Mouse (Mus musculus): ENCODE data around the gene Dcst2. TPM values are rescaled to one million over a fixed set of nuclear protein-coding genes. Genes with fewer than 3 reads are reported as not detected.

The Dcst2 gene
- polyA plus RNA-seq, 1 experiment = not detected

DNA sequence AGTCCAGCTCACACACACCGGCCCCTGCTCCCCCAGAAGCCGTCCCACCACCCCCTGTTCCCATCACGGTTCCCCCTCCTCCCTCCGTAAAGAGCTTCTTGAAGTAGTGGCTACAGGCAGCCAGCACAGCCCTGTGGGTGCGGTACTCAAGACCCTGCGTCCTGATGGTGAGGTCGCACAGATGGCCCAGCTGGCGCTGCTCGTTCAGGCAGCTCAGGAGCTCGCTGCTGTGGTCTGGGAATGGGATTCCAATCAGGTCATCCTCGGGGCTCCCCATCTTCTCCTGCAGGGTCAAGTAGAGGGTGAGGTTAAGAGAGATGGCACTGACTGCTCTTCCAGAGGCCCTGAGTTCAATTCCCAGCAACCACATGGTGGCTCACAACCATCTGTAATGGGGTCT lies 19.5 kb downstream of the Dcst2 start:
- Histone ChIP-seq H3K4me3 (replicated peaks) (no peak overlapping the region), H3K4me1 (ENCODE audit: control insufficient read depth) (peaks cover 13% of the 10 kb centered on the region), H3K36me3 (ENCODE audit: control insufficient read depth) (peaks cover 14% of the 10 kb centered on the region), H3K9me3 (ENCODE audit: control insufficient read depth, low read length) (no peaks in the 10 kb centered on the region), H3K27me3 (ENCODE audit: control insufficient read depth) (no peaks in the 10 kb centered on the region)
- TF ChIP-seq GATA1 (IDR thresholded peaks at IDR 0.05; ENCODE audit: low read length) (no peak), TAL1 (IDR thresholded peaks at IDR 0.05; ENCODE audit: low read length) (no peak)

DNA sequence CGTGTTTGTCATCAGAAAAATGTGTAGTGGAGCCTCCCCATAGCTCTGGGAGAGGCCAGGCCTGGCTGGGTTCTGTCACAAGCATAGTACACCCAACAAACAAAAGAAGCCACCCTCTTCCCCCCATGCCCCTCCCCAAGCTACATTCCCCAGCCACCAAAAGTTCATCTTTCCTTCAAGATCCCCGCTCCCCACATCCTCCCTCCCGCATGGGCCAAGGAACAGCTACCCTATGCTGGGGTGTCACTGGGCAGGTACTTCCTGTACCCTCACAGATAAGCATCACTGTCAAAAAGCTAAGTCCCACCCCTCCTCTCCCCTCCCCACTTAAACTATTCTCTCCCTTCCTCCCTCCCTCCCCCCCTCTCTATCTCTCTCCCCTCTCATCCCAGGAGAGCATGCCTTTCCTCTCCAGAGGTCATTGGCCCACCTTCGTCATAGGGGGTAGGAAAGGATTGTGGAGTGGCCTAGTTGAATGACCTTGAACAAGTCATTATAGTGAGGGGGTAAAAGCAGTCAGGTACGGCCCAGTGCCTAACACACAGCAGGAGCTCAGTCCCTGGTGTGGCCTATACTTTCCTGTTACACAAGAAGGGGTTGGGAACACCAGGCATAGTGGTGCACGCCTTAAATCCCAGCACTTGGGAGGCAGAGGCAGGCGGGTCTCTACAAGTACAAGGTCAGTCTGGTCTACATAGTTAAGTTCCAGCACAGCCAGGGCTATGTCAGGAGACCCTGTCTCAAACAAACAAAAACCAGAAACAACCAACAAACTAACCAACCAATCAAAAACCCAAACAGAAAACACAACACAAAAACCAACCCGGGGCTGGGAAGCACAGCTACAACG lies 20.5 kb downstream of the Dcst2 start:
- Histone ChIP-seq H3K36me3 (ENCODE audit: control insufficient read depth) (peaks cover 14% of the 10 kb centered on the region), H3K4me1 (ENCODE audit: control insufficient read depth) (peaks cover 14% of the 10 kb centered on the region), H3K4me3 (replicated peaks) (no peak overlapping the region), H3K27me3 (ENCODE audit: control insufficient read depth) (no peaks in the 10 kb centered on the region), H3K9me3 (ENCODE audit: control insufficient read depth, low read length) (no peaks in the 10 kb centered on the region)
- TF ChIP-seq GATA1 (IDR thresholded peaks at IDR 0.05; ENCODE audit: low read length) = no peak
- no peak for TF ChIP-seq TAL1 (IDR thresholded peaks at IDR 0.05; ENCODE audit: low read length)

DNA sequence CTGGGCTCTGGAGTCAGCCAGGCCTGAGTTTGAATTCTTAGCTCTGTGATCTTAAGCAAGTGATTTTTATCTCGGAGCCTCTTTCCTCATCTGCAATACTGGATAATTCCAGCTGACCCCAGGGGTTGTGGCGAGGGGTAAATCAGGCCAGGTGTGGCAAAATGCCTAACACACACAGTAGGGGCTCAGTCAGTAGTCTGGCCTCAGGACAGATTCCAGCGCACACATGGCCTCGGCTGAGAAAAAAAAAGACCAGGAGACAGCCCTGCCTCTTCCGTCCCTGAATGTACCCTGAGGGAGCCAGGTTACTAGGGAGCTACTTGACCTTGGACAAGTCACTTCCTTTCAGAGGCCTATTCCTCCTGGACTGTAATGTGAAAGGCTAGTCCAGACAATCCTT lies 21.2 kb downstream of the Dcst2 start:
- peaks cover 14% of the 10 kb centered on the region for H3K36me3 ChIP-seq (ENCODE audit: control insufficient read depth)
- H3K4me3 ChIP-seq (replicated peaks) = no peak overlapping the region
- no peaks in the 10 kb centered on the region for H3K9me3 ChIP-seq (ENCODE audit: control insufficient read depth, low read length)
- no peaks in the 10 kb centered on the region for H3K27me3 ChIP-seq (ENCODE audit: control insufficient read depth)
- peaks cover 19% of the 10 kb centered on the region for H3K4me1 ChIP-seq (ENCODE audit: control insufficient read depth)
- TF ChIP-seq TAL1 (IDR thresholded peaks at IDR 0.05; ENCODE audit: low read length) (no peak), GATA1 (IDR thresholded peaks at IDR 0.05; ENCODE audit: low read length) (no peak)

DNA sequence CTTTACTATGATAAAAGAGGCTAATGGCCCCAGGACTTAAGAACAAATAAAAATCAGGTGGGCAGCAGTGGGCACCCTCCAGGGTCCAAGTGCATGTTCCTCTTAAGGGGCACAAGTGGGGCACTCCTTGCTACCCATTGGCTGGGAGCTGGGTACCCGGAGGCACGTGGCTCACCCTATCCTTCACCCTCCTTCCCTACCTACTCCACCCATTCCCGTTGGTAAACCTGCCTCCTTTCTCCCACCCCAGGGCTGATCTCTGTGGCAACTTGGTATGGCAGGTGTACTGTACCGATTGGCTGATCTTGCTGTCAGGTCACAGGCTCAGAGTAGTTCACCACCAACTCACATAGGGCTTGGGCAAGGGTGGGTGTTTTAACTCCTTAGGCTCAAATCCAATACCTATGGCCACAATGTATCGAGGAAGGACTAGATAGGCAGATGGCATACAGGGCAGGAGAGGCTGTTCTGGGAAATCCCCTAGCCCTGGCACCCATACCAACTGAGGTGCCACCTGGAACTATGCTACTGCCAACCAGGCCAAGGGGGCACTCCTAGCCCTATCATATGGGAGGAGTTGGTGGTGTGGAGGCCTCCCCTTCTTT lies 22.0 kb downstream of the Dcst2 start:
- Histone ChIP-seq H3K4me3 (replicated peaks) (no peak overlapping the region), H3K27me3 (ENCODE audit: control insufficient read depth) (no peaks in the 10 kb centered on the region), H3K36me3 (ENCODE audit: control insufficient read depth) (peaks cover 14% of the 10 kb centered on the region), H3K9me3 (ENCODE audit: control insufficient read depth, low read length) (no peaks in the 10 kb centered on the region), H3K4me1 (ENCODE audit: control insufficient read depth) (peaks cover 19% of the 10 kb centered on the region)
- TF ChIP-seq GATA1 (IDR thresholded peaks at IDR 0.05; ENCODE audit: low read length) (no peak), TAL1 (IDR thresholded peaks at IDR 0.05; ENCODE audit: low read length) (no peak)

DNA sequence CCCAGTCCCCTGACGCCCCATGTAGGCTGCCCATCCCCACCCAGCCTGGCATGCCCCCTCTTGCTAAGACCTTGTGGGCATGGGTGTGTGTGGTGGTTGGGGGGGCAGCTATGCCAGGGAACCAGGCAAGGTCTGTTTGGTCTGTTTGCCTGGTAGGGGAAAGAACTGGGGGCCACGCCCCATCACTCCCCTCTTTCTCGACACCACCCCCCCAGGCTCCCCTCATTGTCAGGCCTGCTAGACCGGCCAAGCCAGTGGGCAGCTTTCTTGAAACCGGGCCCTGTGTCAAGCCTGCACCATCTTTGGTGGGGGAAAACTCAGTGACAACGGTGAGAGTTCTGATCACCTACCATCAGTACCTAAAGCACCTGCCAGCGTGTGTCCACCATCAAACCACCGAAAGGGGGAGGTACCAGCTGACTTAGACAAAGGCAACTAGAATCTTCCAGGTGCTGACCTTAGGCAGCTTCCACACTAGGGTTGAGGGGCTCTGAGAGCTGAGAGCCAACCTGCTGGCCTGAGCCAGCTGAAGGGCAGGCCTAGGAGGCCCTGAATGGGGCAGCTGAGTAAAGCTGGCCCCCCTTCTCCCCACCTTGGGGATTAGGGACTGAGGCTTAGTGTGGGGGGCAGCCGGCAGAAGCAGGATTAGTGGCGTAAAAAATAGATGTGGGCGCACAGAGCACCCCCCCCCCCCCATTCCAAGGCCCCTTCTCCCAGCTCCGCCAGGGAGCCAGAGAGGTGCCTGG lies 22.7 kb downstream of the Dcst2 start:
- Histone ChIP-seq H3K9me3 (ENCODE audit: control insufficient read depth, low read length) (no peaks in the 10 kb centered on the region), H3K36me3 (ENCODE audit: control insufficient read depth) (peaks cover 12% of the 10 kb centered on the region), H3K4me3 (replicated peaks) (no peak overlapping the region), H3K27me3 (ENCODE audit: control insufficient read depth) (no peaks in the 10 kb centered on the region), H3K4me1 (ENCODE audit: control insufficient read depth) (peaks cover 19% of the 10 kb centered on the region)
- TF ChIP-seq TAL1 (IDR thresholded peaks at IDR 0.05; ENCODE audit: low read length) = no peak
- TF ChIP-seq GATA1 (IDR thresholded peaks at IDR 0.05; ENCODE audit: low read length) = no peak

DNA sequence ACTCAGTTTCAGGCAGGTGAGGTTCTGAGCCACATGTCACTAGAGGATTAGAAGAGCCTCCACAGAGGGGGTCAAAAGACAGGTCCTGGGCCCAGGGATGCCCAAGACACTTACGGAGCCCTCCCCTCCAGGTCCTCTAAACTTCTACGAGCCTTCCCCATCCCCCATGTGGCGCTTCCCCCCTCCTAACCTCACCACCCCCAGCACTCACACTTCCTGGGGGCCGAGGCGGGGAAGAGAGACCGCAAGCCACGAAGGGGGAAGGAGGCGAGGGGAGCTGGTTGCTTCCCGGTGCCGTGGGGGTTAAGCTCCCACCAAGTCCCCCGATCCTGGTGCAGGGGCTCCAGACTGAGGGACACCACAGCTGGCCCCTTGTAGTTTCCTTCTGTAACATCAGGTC lies 23.7 kb downstream of the Dcst2 start:
- Histone ChIP-seq H3K4me3 (replicated peaks) (no peak overlapping the region), H3K9me3 (ENCODE audit: control insufficient read depth, low read length) (no peaks in the 10 kb centered on the region), H3K36me3 (ENCODE audit: control insufficient read depth) (peaks cover 4% of the 10 kb centered on the region; the same call in 1 of the 2 replicates), H3K4me1 (ENCODE audit: control insufficient read depth) (peaks cover 21% of the 10 kb centered on the region), H3K27me3 (ENCODE audit: control insufficient read depth) (peaks cover 5% of the 10 kb centered on the region; the same call in 1 of the 2 replicates)
- no peak for TF ChIP-seq GATA1 (IDR thresholded peaks at IDR 0.05; ENCODE audit: low read length)
- no peak for TF ChIP-seq TAL1 (IDR thresholded peaks at IDR 0.05; ENCODE audit: low read length)

DNA sequence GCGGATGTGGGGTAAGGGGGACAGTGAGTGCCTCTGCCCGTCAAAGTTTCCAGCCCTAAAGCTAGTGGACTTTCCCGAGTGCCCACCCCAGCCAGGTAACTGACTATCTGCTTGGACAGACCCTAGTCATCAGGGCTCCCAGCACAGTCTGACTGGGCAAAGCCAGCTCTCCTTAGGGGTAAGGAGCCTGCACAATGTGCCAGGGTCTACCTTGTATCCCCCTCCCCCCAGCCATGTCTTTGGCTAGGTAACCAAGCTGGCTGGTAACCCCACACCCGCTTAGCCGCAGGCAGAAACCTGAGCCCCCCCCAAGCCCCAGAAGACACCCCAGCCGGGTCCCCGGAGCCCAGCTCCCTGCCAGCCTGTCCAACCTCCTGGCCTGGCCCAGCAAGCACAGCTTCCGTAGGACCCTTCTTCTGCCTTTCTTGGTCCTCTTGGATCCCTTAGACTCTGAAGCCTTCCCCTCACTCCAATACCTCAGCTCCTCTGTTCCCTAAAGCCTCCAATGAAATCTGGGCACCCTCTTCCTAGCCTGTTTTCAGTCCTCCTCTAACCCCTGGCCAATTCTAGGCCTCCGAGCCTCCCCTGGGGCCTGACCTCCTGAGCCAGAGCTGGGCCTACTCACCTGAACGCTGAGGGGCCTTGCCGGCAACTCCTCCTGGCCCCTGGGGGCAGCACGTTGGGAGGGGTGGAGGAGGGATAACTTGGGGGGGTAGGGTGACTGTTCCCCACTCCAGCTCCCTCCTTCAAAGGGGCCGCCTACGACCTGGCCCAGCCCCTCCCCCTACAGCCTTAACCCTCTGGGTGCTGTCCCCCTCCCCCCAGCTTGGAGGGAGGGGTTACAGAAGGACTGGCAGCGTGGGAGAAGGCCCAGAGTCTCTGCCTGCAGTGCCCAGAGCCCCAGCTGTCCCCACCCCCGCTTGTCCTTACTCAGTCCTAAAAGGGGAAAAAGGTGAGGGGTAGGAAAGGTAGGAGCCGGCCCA lies 25.0 kb downstream of the Dcst2 start:
- H3K4me1 ChIP-seq (ENCODE audit: control insufficient read depth) = peaks cover 25% of the 10 kb centered on the region
- H3K4me3 ChIP-seq (replicated peaks) = no peak overlapping the region

DNA sequence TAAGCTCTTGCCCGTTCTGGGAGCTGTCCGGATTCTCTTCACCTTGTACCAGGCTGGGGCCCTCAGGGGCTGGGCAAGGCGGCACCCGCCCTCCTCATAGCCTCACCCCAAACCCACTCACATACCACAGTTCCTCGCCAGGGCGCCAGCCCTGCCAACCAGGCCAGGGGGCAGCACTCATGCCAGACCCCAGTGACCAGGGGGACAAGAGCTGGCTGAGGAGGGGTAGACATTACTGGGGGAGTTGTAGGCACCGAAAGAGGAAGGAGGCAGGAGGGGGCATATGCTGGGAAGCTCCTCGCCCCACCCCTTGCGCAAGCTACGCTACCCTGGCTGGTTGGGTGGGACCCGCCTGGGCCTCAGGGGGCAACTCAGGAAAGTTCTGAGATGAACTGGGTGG lies 25.9 kb downstream of the Dcst2 start:
- no peaks in the 10 kb centered on the region for H3K9me3 ChIP-seq (ENCODE audit: control insufficient read depth, low read length)
- H3K4me1 ChIP-seq (ENCODE audit: control insufficient read depth) = peaks cover 34% of the 10 kb centered on the region
- no peaks in the 10 kb centered on the region; the same call in 1 of the 2 replicates for H3K36me3 ChIP-seq (ENCODE audit: control insufficient read depth)
- TF ChIP-seq GATA1 (IDR thresholded peaks at IDR 0.05; ENCODE audit: low read length) (no peak), TAL1 (IDR thresholded peaks at IDR 0.05; ENCODE audit: low read length) (no peak)
- peaks cover 25% of the 10 kb centered on the region for H3K27me3 ChIP-seq (ENCODE audit: control insufficient read depth)
- no peak overlapping the region for H3K4me3 ChIP-seq (replicated peaks)

More for the DNA sequence above, 25.0 kb downstream of the Dcst2 start:
- no peaks in the 10 kb centered on the region; the same call in 1 of the 2 replicates for H3K36me3 ChIP-seq (ENCODE audit: control insufficient read depth)
- TF ChIP-seq TAL1 (IDR thresholded peaks at IDR 0.05; ENCODE audit: low read length) (no peak), GATA1 (IDR thresholded peaks at IDR 0.05; ENCODE audit: low read length) (no peak)
- H3K9me3 ChIP-seq (ENCODE audit: control insufficient read depth, low read length) = no peaks in the 10 kb centered on the region
- peaks cover 16% of the 10 kb centered on the region for H3K27me3 ChIP-seq (ENCODE audit: control insufficient read depth)
